Mouse (Mus musculus) ovary, postnatal 36 days (tissue): ENCODE data around the gene Vwa5b2.
A peak's percentile ranks its signal among the peaks of the same experiment; 100 is the strongest.

ENCODE experiments used
- DNase-seq: peaks from one replicate; pipeline ENCODE4 v3.0.0; 2022; ENCODE audit warnings: low spot score, mixed read lengths

Gene Vwa5b2

DNA sequence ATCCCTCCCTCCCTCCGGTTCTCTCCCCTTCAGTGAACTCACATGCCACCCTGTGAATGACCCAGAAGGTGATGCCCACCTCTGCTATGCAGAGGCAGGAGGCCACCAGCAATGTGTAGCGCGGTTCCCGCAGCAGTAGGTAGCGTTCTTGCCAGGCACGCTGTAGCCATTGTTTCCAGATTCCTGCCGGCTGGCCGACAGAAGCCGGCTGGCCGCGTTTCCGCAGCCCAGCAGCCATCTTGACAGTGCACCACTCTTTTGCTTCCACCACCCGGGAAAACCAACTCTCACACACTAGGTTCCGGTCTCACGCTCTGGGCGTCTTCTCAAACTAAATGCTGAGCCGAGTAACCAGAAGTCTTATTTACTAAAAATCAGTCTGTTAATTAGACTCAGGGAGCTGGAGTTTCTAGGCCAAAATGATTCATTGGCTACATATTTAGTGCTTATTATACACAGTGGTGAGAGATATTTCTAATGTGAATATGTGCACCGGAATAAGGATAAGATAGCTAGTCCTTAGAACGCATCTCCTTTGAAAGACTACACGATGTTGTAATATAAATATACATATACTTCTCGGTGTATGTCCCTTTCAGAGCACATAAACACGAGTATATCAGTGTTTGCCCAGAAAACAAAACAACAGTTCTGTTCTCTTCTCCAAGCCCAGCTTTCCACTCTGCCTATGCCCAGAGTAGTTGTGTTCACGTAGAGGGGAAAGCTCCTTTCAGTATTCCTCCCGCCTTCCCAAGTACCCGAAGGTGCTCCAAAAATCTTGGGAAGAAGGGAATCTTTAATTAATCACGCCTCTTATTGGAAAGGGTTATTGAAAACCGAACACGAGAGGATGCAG, 21.5 kb downstream of the Vwa5b2 start:
- peak; percentile 76 for DNase-seq

DNA sequence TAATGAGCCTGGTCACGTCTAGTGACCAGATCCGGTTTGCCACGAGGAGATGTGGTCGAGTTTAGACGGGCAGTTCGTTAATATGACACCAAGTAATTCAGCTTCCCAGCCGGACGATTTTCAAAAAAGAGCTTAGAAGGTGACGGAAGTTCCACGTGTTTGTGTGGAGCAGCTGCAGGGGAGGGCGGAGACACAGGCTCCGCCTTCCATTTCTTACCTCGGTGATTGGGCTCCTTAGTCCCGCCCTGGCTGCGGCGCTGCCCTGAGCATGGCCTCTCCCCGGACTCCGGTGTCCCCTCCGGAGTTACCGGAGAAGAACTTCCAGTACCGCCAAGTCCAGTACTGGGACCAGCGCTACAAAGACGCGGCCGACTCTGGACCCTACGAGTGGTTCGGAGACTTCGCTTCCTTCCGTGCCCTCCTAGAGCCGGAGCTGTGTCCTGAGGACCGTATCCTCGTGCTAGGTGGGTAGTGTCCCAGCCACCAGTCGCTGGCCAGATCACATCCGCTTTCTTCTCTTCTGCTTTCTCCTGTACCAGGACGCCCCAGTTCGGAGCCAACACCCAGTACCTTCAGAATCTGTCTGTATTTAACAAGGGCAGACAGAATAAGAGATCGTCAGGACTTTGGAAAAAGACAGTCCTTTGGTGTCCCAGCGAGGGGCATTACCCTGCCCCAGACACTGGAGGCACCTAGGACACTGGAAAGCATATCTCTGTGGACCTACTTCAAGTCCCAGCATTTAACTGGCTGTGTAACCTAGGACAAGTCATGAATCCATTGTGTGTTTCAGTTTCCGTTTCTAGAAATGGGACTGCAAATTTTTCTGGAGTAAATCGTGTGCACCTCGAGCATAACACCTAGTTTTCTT, 22.3 kb downstream of the Vwa5b2 start, which contains the start of the genes Eef1akmt4, Gm49333 and Alg3:
Gene Eef1akmt4, plus strand, starts transcription at position 237 of the 871 bp plus-strand sequence.
Gene Gm49333, plus strand, starts transcription at position 254 of the 871 bp plus-strand sequence.
Gene Alg3, minus strand, starts transcription at position 379 of the 871 bp plus-strand sequence.
- peak; percentile 86 for DNase-seq

DNA sequence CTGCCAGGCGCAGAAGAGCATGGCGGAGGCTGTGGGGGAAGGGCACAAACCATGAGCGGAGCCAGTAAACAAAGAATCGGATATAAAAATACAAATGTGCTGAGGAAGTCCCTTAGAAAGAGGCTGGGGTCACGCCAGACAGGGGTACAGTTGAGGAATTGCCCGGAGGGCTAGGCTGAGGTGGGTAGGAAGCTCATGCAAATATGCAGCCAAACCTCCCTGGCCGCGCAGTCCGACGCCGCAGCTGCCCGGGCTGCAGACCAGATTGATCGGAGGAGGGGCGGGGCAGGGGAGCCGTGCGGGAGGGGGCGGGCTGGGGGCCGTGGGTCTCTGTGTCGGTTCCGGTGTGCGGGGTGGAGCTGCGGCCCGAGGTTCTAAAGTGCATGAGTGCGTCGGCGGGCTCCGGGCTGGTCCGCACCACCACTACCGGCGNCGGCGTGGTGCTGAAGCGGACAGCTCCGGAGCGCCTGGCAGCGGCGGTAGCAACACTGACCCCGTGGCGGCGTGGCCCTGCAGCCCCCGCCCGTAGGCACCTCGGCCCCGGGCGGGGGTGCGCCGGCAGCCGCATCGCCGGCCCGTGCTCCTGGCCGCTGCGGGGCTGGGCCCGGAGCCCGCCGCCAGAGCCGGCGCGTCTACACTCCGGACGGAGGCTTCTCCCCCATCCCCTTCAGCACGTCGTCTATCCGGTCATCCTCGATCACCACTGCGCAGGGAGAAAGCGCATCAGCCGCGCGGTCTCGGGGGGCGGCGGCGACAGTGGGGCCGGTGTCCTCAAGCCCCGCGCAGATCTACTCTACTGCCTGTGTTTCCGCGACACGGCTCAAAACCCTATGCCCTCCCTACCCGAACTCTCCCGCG, 30.5 kb downstream of the Vwa5b2 start:
- DNase-seq: peak; percentile 46

DNA sequence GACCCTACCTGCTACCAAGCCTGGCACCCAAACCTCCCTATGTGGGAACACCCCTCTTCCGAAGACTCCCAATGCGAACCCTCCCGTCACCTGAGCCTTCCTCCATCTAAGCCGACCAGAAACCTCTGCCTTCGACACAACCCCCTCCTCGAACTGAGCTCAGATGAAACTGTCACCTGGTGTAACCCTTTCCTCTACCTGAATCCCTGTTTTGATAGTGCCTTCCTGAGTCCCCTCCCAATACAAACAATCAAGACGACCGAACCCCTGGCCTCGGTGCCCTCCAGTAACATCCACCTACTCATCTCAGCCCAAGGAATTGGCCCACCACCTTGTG, 31.1 kb downstream of the Vwa5b2 start:
- no peak for DNase-seq

DNA sequence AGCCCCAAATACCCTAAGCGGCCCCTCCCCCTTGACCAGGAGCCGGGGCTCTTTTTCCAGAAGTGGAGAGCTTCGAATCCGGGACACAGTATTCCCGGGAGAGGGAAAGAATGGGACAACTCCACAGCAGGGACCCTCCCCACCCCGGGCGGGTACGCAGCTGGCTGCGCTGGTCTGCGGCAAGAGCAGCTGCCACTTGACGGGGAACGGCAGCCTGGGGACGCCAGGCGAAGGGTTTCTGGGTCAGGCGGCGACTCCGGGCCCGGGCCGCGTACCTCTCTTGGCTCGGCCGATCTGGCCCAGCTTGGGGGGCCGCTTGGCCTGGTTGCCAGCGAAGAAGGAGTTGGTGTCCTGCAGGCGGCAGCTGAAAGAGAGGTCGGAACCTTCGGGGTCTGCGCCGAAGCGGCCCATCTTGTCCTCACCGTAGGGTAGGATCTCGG, 31.5 kb downstream of the Vwa5b2 start:
- no peak for DNase-seq

DNA sequence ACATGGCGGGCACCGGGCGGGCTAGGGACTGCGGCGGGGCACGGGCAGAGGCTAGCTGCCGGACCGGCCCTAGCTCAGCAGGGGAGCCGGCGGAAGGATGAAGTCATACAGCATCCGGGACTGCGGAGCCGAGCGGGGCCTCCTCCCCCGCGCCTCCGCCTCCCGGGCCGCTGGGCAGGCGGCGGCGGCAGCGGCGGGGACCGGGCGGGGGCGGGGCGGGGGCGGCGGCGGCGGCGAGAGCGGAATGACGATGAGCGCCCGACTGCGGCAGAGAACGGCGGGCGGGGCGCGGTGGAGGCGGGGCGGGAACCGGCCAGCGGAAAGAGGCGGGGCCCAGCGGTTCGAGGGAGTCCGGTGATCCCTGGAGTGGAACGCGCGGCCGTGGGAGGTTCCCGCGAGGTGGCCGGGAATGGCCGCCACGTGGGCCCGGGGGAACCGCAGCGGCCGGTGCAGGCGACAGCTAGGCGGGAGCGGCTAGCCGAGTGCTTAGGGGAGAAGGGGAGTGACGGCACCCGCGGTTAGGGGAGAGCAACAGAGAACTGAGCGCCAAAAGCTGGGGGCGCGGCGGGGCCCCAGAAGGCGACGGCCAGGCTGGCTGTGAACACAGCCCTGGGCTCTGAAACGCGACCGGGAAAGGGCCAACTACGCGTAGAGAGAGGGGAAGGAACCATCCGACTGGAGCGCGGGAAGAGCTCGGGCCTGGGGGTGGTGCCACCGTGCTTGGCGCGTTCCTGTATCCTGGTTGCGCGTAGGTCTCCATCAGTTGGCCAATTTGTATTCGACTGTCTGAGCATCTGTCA, 32.1 kb downstream of the Vwa5b2 start, which contains the start of gene Camk2n2:
Gene Camk2n2, minus strand, starts transcription at position 97 of the 800 bp plus-strand sequence.
- DNase-seq: peak; percentile 73

DNA sequence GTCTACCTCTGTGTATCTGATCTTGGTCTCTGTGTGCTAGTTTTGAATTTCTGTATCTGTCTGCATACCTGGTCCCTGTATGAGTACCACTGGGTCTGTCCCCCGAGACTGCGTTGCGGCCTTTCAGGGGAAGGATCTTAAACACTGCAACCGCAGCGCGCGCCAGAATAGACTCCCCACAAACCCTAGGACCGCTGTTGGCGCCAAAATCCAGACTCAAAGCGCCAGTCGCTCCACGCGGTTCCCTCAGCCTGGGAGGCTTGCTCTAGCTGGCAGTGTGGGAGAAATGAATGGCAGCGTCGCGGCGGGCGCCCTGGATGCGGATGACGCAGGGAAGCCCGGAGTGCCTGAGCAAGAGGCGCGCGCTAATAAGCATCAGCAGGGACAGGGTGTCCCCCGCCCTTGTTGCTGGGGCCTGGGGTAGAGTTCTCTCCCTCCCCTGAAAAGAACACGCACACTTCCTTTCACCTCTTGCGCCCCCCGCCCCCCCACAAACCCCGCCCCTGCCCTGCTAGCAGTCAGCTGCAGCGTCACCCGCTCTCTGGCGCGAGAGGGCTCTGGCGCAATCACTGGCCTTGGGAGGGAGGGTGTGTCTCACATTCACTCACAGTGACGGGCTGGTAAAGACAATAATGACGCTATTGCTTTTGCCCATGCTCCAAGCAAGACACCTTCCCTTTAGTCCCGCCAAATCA, 32.9 kb downstream of the Vwa5b2 start:
- peak; percentile 64 for DNase-seq

DNA sequence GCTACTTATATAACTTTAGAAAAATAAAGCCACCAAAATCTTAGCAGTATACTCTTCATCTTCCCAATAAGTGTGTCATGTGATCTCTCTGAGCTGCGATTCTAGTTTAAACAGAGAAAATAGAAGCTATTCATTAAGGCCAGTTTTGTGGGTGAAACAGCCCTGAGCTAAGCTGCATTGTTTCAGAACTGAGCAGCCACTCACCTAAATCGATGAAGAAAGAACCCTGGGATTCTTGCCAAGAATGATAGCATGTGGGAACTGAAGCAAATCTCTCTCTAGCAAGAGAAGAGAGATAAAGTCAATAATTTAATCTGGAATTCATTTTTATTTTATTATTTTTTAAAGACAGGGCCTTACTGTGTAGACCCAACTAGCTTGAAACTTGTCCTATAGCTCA, 33.9 kb downstream of the Vwa5b2 start:
- DNase-seq: no peak

DNA sequence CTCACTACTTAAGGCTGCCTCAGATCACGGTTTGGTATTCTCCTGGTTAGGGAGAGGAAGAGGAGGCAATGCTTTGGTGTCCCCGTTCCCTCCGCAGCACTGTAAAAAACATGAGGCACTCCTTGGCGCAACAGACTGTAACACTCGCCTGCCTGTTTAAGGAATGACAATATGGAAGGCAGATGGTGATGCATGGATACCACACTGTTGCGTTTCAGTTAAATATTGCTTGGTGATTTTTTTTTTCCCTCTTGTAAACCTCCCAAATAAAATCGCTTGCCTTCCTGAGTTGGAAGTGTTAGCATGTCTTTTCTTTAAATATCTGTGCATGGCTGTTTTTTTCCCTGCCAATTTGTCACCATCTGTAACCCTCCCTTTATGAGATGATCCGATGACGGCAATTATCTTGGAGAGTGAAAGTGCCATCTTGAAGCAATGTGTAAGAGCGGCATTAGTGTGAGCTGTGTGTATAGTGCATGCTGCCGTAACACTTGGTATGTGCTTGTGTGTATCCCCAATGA, 39.7 kb downstream of the Vwa5b2 start:
- DNase-seq: no peak

DNA sequence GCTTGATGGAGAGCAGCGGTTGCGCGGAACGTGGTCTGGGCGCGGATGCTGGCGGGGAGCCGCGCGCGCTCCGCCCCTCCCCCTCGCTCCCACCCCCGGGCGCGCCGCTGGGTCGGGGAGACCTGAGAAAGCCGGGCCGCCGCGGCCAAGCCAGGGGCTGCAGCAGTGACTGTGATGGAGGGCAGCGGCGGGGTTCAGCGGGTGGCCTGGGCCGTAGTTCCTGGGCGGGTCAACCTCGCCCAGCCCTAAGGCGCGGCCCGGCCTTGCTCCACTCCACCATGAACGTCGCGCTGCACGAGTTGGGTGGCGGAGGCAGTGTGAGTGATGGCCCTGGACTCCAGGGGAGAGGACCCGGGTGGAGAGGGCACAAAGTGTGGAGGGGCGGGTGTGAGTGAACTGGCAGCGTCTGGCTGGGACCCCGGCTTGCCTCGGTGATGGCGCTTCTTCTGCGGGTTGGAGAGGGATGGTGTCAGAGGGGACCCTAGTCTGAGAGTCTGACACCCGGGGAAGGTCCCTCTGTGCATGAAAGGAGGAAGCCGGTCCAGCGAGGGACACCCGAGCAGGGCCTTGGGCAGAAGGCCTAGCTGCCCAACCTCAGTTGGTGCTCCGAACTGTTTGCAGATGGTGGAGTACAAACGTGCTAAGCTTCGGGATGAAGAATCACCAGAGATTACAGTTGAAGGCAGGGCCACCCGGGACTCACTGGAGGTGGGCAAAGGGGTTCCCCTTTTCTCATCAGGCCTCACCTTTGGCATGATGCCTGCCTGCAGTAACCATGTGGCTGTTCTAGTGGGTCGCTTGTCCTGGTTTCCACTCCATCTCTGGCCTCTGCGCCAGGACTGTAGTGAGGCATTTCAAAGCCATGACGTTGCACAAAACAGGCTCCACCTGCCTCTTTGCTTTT, 40.7 kb downstream of the Vwa5b2 start, which contains the start of gene Ece2:
Gene Ece2, plus strand, starts transcription at position 98 of the 904 bp plus-strand sequence.
- peak; percentile 48 for DNase-seq

DNA sequence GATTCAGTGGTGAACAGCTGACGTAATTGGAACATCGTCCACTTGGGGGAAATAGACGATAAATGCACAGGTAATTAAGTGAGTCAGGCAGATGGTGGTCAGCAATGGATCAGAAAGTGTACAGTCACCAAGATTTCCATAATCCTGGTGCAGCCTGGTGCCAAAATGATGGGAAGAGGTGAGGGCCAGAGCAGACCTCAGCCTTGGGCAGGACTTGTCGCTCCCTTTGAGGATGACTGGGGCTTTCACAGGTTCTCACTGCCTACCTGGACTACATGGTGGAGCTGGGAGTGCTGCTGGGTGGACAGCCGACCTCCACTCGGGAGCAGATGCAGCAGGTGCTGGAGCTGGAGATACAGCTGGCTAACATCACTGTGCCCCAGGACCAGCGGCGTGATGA, 48.1 kb downstream of the Vwa5b2 start:
- DNase-seq: no peak

DNA sequence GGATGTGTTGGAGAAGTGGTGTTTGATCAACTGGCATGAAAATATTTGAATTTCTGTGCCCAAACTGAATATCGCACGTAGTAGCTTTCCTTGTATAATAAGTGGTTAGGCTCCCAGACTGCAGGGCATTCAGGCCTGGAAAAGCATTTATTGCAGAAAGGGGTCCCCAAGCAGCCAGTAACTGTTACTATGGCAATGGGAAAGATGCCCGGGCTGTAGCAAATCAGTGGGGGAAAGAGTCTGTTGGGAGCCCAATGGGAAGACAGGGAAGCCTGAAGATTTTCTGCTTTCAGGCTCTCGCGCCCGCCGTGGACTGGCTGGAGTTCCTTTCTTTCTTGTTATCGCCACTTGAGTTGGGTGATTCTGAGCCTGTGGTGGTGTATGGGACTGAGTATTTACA, 49.1 kb downstream of the Vwa5b2 start:
- DNase-seq: no peak

DNA sequence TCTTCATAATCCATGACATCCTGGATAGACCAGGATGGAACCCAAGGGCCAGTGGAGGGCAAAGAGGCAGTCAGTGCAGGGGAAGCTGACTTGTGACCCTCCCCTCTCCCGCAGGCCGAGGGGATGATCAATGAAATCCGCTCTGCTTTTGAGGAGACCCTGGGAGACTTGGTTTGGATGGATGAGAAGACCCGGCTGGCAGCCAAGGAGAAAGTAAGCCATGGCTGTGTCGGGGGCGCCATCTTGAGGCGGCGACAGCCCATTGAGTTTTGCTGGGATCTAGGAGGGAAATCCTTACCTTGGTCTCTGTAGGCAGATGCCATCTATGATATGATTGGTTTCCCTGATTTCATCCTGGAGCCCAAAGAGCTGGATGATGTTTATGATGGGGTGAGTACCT, 52.9 kb downstream of the Vwa5b2 start:
- DNase-seq: peak; percentile 71

DNA sequence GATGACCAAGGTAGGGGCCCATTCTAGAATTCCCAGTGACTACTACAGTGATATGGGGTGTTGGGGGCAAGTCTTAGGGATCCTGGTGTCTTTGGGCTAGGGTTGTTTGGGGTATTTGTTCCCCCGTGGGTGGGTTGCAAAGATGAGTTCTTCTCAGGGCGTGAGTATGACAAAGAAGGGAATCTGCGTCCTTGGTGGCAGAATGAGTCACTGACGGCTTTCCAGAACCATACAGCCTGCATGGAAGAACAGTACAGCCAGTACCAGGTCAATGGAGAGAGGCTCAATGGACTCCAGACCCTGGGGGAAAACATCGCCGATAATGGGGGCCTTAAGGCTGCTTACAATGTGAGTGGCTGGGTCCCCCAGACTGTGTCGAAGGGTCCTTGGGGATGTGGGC, 54.6 kb downstream of the Vwa5b2 start:
- DNase-seq: no peak

DNA sequence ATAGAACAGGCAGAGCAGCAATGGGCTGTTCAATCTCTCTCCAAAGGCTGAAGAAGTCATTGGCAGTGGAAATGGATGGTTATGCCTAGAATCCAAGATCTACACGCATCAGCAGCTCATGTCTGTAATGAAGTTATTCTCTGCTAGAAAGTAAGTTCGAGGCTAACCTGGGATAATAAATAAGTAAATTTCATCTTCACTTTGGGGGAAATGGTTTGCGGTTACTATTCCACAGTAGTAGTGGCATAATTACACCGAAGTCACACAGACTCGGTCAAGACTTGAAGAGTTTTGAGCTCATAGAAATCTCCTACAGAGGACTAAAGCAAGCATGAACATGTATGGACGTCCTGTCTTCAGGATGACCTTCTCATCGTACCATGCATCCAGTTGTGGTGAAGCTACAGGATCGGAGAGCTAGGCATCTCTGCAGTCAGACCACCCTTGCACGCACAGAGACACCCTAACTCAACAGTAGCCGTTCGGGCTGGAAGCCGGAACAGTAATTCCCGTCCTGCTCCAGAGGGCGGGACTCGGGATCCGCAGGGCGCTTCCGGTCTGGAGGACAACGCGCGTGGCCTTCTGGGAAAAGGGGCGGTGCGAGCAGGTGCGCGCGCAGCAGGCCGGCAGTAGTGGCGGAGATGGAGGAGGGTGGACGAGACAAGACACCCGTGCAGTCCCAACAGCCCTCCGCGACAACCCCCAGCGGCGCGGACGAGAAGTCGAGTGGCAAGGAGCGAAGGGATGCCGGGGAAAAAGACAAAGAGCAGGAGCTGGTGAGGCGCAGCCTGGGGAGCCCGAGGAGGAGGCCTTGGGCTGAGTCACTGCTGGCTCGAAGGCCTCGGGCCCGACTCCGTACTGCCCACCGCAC, 62.0 kb downstream of the Vwa5b2 start, which contains the start of gene Psmd2:
Gene Psmd2, plus strand, starts transcription at position 577 of the 871 bp plus-strand sequence.
- peak; percentile 97 for DNase-seq

DNA sequence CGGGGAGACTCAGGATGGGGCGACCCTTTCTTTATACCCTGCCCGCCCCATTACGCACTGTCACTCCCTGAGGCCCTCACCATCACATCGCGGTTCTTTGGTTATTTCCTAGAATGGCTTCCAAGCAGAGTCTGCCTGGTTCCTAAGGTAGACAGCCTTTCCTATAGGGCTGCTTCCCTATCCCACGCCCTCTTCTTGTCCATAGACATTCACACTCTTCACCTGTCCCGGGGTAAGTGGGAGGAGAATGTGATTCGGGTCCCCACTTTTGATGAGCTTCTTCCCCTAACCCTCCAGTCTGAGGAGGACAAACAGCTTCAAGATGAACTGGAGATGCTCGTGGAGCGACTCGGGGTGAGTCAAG, 62.7 kb downstream of the Vwa5b2 start:
- no peak for DNase-seq

DNA sequence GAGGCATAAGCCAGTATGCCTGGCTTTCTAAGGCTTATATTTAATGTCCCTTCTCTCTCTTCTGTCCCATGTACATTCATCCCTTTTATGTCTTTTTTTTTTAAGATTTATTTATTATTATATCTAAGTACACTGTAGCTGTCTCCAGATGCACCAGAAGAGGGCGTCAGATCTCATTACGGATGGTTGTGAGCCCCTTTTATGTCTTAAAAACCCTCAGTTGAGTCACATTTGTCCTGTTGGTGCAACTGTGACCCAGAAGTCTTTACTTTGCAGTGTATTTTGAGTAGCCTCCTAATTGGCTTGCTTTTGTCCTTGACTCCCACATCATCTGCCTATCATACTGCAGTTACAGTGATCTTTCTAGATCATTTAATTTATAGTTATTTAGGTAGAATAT, 64.0 kb downstream of the Vwa5b2 start:
- no peak for DNase-seq
